Mouse (Mus musculus): ENCODE measurements around the gene Sesn2. TPM values are rescaled to one million over a fixed set of nuclear protein-coding genes. Genes with fewer than 3 reads are reported as not detected.

The Sesn2 gene
- polyA plus RNA-seq, 1 experiment from 2014 or later, result 12.7 TPM

GRCm38 (mm10) chr4:132530033-132530804, 19.9 kb upstream of the Sesn2 start:
- no peak overlapping the region for H3K9ac ChIP-seq
- no peaks in the 10 kb centered on the region for H3K9me3 ChIP-seq
- peaks cover 27% of the 10 kb centered on the region for H3K4me1 ChIP-seq
- ATAC-seq (ENCODE audit: borderline replicate concordance, extremely low read depth, low FRiP score, low TSS enrichment), result no peak
- H3K36me3 ChIP-seq, result peaks cover 17% of the 10 kb centered on the region
- no peak overlapping the region for H3K4me3 ChIP-seq
- H3K27me3 ChIP-seq, result no peaks in the 10 kb centered on the region
- H3K4me2 ChIP-seq, result no peak overlapping the region
- H3K27ac ChIP-seq, result no peak overlapping the region
- WGBS, result 87% methylated on average over 20 of the region's 20 CpGs

- Histone ChIP-seq H3K27ac (no peak overlapping the region), H3K4me2 (no peak overlapping the region), H3K4me1 (peaks cover 30% of the 10 kb centered on the region), H3K9ac (no peak overlapping the region), H3K4me3 (no peak overlapping the region), H3K27me3 (no peaks in the 10 kb centered on the region), H3K9me3 (no peaks in the 10 kb centered on the region), H3K36me3 (peaks cover 17% of the 10 kb centered on the region)
- 86% methylated on average over 4 of the region's 4 CpGs for WGBS
- ATAC-seq (ENCODE audit: borderline replicate concordance, extremely low read depth, low FRiP score, low TSS enrichment), result no peak
Observed at GRCm38 (mm10) chr4:132529344-132529743, 19.0 kb upstream of the Sesn2 start.

- ATAC-seq (ENCODE audit: borderline replicate concordance, extremely low read depth, low FRiP score, low TSS enrichment), result no peak
- Histone ChIP-seq H3K4me1 (peaks cover 29% of the 10 kb centered on the region), H3K27me3 (no peaks in the 10 kb centered on the region), H3K27ac (no peak overlapping the region), H3K9ac (no peak overlapping the region), H3K4me3 (no peak overlapping the region), H3K4me2 (no peak overlapping the region), H3K9me3 (no peaks in the 10 kb centered on the region), H3K36me3 (peaks cover 17% of the 10 kb centered on the region)
- WGBS, result 79% methylated on average over 8 of the region's 8 CpGs
Observed at GRCm38 (mm10) chr4:132527917-132528522, 17.7 kb upstream of the Sesn2 start.

DNA sequence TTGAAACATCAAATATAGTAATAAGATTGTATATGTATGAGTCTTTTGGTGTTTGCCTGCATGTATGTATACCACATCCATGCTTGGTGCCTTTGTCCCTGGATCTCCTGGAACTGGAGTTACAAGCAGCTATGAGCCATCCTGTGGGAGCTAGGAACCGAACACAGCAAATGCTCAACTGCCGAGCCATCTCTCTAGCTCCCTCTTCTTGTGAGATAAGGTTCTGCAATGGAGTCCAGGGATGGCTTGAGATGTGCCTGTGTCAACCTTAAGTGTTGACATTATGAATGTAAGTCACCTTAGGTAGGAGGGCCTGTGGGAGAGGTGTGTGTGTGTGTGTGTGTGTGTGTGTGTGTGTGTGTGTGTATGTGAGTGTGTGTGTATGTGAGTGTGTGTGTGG, 16.4 kb upstream of the Sesn2 start:
- H3K27me3 ChIP-seq, result no peaks in the 10 kb centered on the region
- peaks cover 19% of the 10 kb centered on the region; the same call in 1 of the 2 replicates for H3K4me1 ChIP-seq
- no peak overlapping the region for H3K27ac ChIP-seq
- H3K36me3 ChIP-seq, result peaks cover 17% of the 10 kb centered on the region
- H3K9me3 ChIP-seq, result no peaks in the 10 kb centered on the region
- WGBS, result 49% methylated on average over 2 of the region's 2 CpGs
- no peak overlapping the region for H3K4me3 ChIP-seq
- ATAC-seq (ENCODE audit: borderline replicate concordance, extremely low read depth, low FRiP score, low TSS enrichment), result no peak
- no peak overlapping the region for H3K9ac ChIP-seq
- no peak overlapping the region for H3K4me2 ChIP-seq

- H3K27ac ChIP-seq, result peak overlapping the region; percentile 13
- H3K4me1 ChIP-seq, result peaks cover 15% of the 10 kb centered on the region; the same call in 1 of the 2 replicates
- no peak overlapping the region for H3K4me3 ChIP-seq
- no peak overlapping the region for H3K4me2 ChIP-seq
- no peaks in the 10 kb centered on the region for H3K27me3 ChIP-seq
- H3K36me3 ChIP-seq, result peaks cover 4% of the 10 kb centered on the region; the same call in 1 of the 2 replicates
- H3K9ac ChIP-seq, result no peak overlapping the region
- H3K9me3 ChIP-seq, result no peaks in the 10 kb centered on the region
- WGBS, result 47% methylated on average over 6 of the region's 6 CpGs
- no peak for ATAC-seq (ENCODE audit: borderline replicate concordance, extremely low read depth, low FRiP score, low TSS enrichment)
Observed at GRCm38 (mm10) chr4:132524808-132525207, 14.5 kb upstream of the Sesn2 start.

- Histone ChIP-seq H3K27ac (peak overlapping the region; percentile 13), H3K36me3 (no peaks in the 10 kb centered on the region), H3K4me1 (peaks cover 15% of the 10 kb centered on the region; the same call in 1 of the 2 replicates), H3K4me2 (no peak overlapping the region), H3K9ac (no peak overlapping the region), H3K27me3 (no peaks in the 10 kb centered on the region), H3K4me3 (no peak overlapping the region), H3K9me3 (no peaks in the 10 kb centered on the region)
- 20% methylated on average over 11 of the region's 11 CpGs for WGBS
- ATAC-seq (ENCODE audit: borderline replicate concordance, extremely low read depth, low FRiP score, low TSS enrichment), result no peak
Observed at GRCm38 (mm10) chr4:132524321-132524741, 14.0 kb upstream of the Sesn2 start.

DNA sequence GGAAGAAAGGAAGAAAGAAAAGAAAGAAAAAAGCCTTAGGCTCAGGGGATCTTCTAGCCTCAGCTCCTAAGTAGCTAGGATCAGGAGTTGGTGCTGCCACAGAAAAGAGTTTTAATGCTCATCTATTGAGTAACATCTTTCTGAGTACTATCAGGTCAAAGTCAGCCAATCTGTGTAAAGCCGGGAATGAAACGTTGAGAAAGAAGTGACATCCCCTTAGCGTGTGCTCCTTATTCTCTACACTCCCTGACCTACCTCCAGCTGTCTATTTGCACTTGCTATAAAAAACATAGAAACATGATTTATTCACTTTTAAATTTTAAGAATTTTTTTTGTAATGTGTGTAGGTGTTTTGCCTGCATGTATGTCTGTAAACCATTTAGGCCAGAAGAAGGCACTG, 8.9 kb upstream of the Sesn2 start:
- no peak overlapping the region for H3K4me2 ChIP-seq
- H3K4me3 ChIP-seq, result no peak overlapping the region
- H3K27ac ChIP-seq, result no peak overlapping the region
- H3K36me3 ChIP-seq, result no peaks in the 10 kb centered on the region
- no peak overlapping the region for H3K9ac ChIP-seq
- no peaks in the 10 kb centered on the region for H3K27me3 ChIP-seq
- 85% methylated on average over 3 of the region's 3 CpGs for WGBS
- peaks cover 13% of the 10 kb centered on the region for H3K4me1 ChIP-seq
- H3K9me3 ChIP-seq, result no peaks in the 10 kb centered on the region
- ATAC-seq (ENCODE audit: borderline replicate concordance, extremely low read depth, low FRiP score, low TSS enrichment), result no peak

DNA sequence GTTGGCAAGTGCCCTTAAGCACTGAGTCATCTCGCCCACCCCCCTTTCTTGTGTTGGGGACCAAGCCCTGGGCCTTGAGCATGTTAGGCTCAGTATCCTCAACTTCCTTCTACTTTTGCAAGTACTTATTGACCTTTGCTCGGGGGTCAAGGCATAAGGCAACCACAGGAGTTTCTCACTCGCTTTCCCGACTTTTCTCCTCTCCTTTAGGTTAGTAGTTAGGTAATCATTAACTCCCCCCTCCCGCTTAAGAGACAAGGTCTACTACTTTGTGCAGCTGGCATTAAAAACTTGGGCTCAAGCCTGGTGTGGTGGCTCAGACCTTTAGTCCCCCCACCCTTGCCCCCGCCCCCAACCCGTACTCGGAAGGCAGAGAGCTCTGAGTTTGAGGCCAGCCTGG, 7.8 kb upstream of the Sesn2 start:
- Histone ChIP-seq H3K36me3 (no peaks in the 10 kb centered on the region), H3K9ac (no peak overlapping the region), H3K4me1 (peaks cover 16% of the 10 kb centered on the region), H3K4me2 (no peak overlapping the region), H3K9me3 (no peaks in the 10 kb centered on the region), H3K27ac (peak overlapping the region; percentile 27; the same call in 1 of the 2 replicates), H3K27me3 (no peaks in the 10 kb centered on the region), H3K4me3 (no peak overlapping the region)
- 60% methylated on average over 8 of the region's 8 CpGs for WGBS
- no peak for ATAC-seq (ENCODE audit: borderline replicate concordance, extremely low read depth, low FRiP score, low TSS enrichment)

DNA sequence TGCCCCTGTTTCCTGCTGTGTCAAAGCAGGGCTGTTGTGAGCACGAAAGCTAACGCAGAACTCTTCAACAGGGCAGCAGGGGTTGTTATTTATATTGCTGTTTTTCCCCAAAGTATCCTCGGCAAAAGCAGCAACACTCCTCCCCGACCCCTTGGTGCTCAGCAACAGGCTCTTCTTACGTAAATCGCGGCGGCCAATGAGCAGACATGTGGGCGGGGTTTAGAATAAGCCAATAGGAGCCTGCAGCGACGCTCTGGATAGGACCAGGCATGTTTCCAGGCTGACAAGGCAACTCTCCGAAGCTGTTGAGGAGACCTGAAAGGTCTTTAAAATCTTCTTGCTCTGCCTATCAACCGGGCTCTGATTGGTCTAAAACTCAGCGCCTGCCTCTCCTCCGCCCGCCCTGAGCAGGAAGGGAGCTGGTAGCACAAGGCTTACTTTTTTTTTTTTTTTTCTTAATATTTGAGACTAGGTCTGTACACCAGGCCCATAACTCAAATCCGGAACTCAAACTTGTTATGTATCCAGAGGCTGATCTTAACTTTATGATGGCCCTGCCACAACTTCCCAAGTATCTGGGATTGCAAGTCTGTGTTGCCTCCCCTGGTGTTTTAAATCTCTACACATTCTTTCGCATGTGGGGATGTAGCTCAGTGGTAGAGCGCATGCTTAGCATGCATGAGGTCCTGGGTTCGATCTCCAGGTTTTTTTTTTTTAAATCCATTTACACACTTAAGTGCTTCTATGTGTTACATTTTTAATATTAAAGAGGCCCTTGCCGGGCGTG, 5.3 kb upstream of the Sesn2 start:
- Histone ChIP-seq H3K36me3 (no peaks in the 10 kb centered on the region), H3K4me1 (peaks cover 18% of the 10 kb centered on the region), H3K4me2 (peak overlapping the region; percentile 87), H3K27ac (peak overlapping the region; percentile 88), H3K9ac (peak overlapping the region; percentile 30), H3K4me3 (peak overlapping the region; percentile 45), H3K9me3 (no peaks in the 10 kb centered on the region), H3K27me3 (no peaks in the 10 kb centered on the region)
- peak; percentile 96 for ATAC-seq (ENCODE audit: borderline replicate concordance, extremely low read depth, low FRiP score, low TSS enrichment)
- WGBS, result 18% methylated on average over 22 of the region's 22 CpGs

DNA sequence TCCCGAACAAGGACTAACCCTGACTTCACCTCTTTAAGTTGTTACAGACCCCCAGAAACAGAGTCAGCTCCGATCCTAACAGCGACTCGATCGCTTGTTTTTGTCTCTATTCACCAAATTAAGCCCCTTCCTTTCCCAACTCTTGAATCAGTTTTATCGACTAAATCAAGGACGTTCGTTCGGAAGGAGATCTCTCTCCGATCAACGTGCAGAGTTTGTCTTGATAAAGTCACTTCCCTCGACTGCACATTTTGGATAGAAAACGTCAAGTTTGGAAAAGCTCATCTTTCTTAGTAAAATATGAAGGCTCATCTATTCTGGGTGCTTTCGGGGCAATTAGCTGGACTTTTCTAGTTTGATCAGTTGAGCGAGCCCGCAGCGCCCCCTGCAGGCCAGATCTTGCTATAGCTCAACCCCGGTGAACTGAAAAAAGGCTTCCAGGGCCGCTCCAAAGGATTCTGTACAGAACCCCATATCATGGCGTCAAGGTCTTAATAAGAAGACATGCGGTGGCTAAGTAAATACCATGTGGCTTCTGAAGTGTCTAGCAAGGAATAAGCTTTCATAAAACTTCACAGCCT, 4.3 kb upstream of the Sesn2 start:
- peaks cover 19% of the 10 kb centered on the region for H3K4me1 ChIP-seq
- H3K27ac ChIP-seq, result peak overlapping the region; percentile 88
- peak overlapping the region; percentile 45 for H3K4me3 ChIP-seq
- H3K36me3 ChIP-seq, result no peaks in the 10 kb centered on the region
- peak overlapping the region; percentile 31 for H3K9ac ChIP-seq
- H3K4me2 ChIP-seq, result peak overlapping the region; percentile 87
- ATAC-seq (ENCODE audit: borderline replicate concordance, extremely low read depth, low FRiP score, low TSS enrichment), result peak; percentile 17; the same call in 1 of the 2 replicates
- H3K27me3 ChIP-seq, result no peaks in the 10 kb centered on the region
- WGBS, result 2% methylated on average over 21 of the region's 21 CpGs
- H3K9me3 ChIP-seq, result no peaks in the 10 kb centered on the region

GRCm38 (mm10) chr4:132513395-132514273, 3.3 kb upstream of the Sesn2 start:
- no peaks in the 10 kb centered on the region for H3K27me3 ChIP-seq
- 30% methylated on average over 14 of the region's 14 CpGs for WGBS
- peaks cover 24% of the 10 kb centered on the region for H3K4me1 ChIP-seq
- ATAC-seq (ENCODE audit: borderline replicate concordance, extremely low read depth, low FRiP score, low TSS enrichment), result no peak
- H3K9ac ChIP-seq, result no peak overlapping the region
- H3K4me3 ChIP-seq, result no peak overlapping the region
- no peak overlapping the region for H3K27ac ChIP-seq
- H3K36me3 ChIP-seq, result no peaks in the 10 kb centered on the region
- no peak overlapping the region; the same call in 1 of the 2 replicates for H3K4me2 ChIP-seq
- H3K9me3 ChIP-seq, result no peaks in the 10 kb centered on the region

Measured in lung, embryonic 15.5 days (tissue).